8 mouse cellular contexts compared by ENCODE assay signal in the genomic region with DNA sequence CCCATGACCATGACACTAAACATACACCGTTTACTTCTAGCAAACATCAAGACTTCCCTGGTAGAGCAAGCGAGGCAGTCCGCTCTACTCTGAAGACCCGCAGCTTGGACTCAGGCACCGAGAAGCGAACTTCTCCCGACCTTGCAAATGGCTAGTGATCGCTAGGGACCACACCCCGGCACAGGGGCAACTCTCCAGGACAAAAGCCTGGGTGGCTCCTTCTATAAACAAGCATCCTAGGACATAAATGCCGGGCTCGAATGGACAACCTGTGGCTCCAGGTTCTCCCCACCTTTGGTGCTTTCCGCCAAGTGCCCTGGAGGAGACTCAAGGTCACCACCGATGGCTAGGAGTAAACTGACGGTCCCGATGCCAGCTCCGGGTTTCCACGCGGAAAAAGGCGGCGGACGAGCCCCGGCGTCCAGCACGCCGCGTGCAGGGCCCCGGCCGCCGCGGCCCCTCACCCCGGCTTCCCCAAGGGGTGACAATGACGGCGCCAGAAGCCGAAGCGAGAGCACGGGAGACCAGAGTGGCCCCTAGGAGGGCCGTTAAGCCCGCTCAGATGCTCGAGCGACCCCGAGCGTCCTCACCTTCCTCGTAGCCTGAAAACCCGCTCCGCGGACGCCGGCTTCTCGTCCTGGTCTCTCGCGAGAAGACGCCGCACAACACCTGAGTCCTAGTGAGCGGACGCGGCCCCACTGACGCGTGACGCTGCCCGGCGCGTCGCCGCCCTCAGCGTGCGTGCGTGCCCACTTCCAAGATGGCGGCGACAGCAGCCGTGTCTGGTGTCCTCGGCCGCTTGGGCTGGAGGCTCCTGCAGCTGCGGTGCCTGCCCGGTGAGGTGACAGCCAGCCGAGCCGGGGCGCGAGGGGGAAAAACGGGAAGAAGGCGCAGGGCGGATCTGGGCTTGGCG. TPM values are rescaled to one million over a fixed set of nuclear protein-coding genes. Genes with fewer than 3 reads are reported as not detected.
DNase-seq lines count a peak whose midpoint lies in the region; ATAC-seq lines count a peak whose summit lies in the region.

Gene Coq9 (plus strand): TSS at position 660 of the 913 bp plus-strand sequence.
Gene Ciapin1 (minus strand): TSS at position 697 of the 913 bp plus-strand sequence.

- peak within 1 kb of the TSS; percentile 80 for H3K4me2 ChIP-seq in hindbrain, embryonic 15.5 days

- H3K9ac ChIP-seq in hindbrain, embryonic 15.5 days = peak within 1 kb of the TSS; percentile 94

- DNase-seq in R1 (ENCODE audit: low read depth, low spot score) = peak; percentile 97
- peak; percentile 96 to 97 for DNase-seq in cerebellum, postnatal 25 days
- DNase-seq in frontal cortex, postnatal 36 days (ENCODE audit: low spot score in 2 of 2) = peak; percentile 90 to 95
- peak; percentile 88 for DNase-seq in left cerebral cortex, adult 11 months (ENCODE audit: low spot score)
- DNase-seq in lung, postnatal 4 days = peak; percentile 97
- peak; percentile 89 for DNase-seq in retina, postnatal 7 days (ENCODE audit: low read depth, low spot score)
- DNase-seq in urinary bladder, adult 2 months (ENCODE audit: low spot score) = peak; percentile 91

- H3K27me3 ChIP-seq in hindbrain, embryonic 15.5 days = no peaks in the 10 kb centered on the region

- no peaks in the 10 kb centered on the region for H3K36me3 ChIP-seq in hindbrain, embryonic 15.5 days

- no peaks in the 10 kb centered on the region for H3K9me3 ChIP-seq in hindbrain, embryonic 15.5 days

- peak within 1 kb of the TSS; percentile 95 for H3K4me3 ChIP-seq in hindbrain, embryonic 15.5 days

- peak within 1 kb of the TSS; percentile 95 for H3K27ac ChIP-seq in hindbrain, embryonic 15.5 days (replicated peaks)

- peak; percentile 98 for ATAC-seq in hindbrain, embryonic 15.5 days (ENCODE audit: low FRiP score, low read depth)

- peaks cover 18% of the 10 kb centered on the region for H3K4me1 ChIP-seq in hindbrain, embryonic 15.5 days (replicated peaks)

- whole genome bisulfite sequencing in hindbrain, embryonic 15.5 days = under 1% methylated on average over 82 of the region's 82 CpGs

RNA-seq across cellular contexts. Expression of gene Coq9, which starts in this region (rescaled TPM):
- polyA plus RNA-seq in hindbrain, embryonic 15.5 days (2015; fragmentation: Nextera tagmentation; extraction: Ambion mirVana) = 57.6 and 59.6 TPM in 2 replicates
- polyA plus RNA-seq in urinary bladder, adult 2 months (2012; rRNA removed) = 62.3 and 72.1 TPM in 2 replicates

RNA-seq across cellular contexts. Expression of gene Ciapin1, which starts in this region (rescaled TPM):
- 194 and 197 TPM in 2 replicates for polyA plus RNA-seq in hindbrain, embryonic 15.5 days (2015; fragmentation: Nextera tagmentation; extraction: Ambion mirVana)
- polyA plus RNA-seq in urinary bladder, adult 2 months (2012; rRNA removed) = 22.0 and 27.7 TPM in 2 replicates

Comparison
In these comparisons a context has a peak if more than half of its experiments do, and no peak if none do; other contexts are left out.
1. Peak in every context shown above with its lines: DNase-seq, ATAC-seq, H3K4me3 ChIP-seq and H3K27ac ChIP-seq.